Mouse (Mus musculus) midbrain, postnatal 0 days (tissue): ENCODE data around the gene Myh7. TPM values are rescaled to one million over a fixed set of nuclear protein-coding genes. Genes with fewer than 3 reads are reported as not detected.
A peak's percentile ranks its signal among the peaks of the same experiment; 100 is the strongest.

Experiments used
- ATAC-seq: fragments of 200-750 bp; cut with Nextera tagmentation; 2 replicates; pipeline ENCODE4 v1.8.0; 2017; ENCODE audit warnings: moderate number of reproducible peaks, mild to moderate bottlenecking, moderate TSS enrichment, moderate library complexity; ENCODE audit not compliant: low FRiP score
- DNase-seq: peaks from one replicate; pipeline ENCODE4 v3.0.0-alpha.2; 2015; ENCODE audit warnings: low spot score
- H3K27ac ChIP-seq: fragments of 300-500 bp; sonication (generic); 2 replicates; pipeline ENCODE4 v1.5.1; 2014; ENCODE audit warnings: low read depth, mild to moderate bottlenecking, low read length, mixed read lengths
- H3K27me3 ChIP-seq: fragments of 300-500 bp; sonication (generic); 2 replicates; pipeline ENCODE4 v1.6.1; 2014; ENCODE audit warnings: low read length, control low read depth, mixed read lengths; ENCODE audit not compliant: insufficient read depth
- H3K36me3 ChIP-seq: fragments of 300-500 bp; sonication (generic); 2 replicates; pipeline ENCODE4 v1.6.1; 2014; ENCODE audit warnings: low read length, control low read depth, mixed read lengths; ENCODE audit not compliant: insufficient read depth
- H3K4me1 ChIP-seq: fragments of 300-500 bp; sonication (generic); 2 replicates; pipeline ENCODE4 v1.6.1; 2014; ENCODE audit warnings: mild to moderate bottlenecking, control low read depth, antibody characterized with exemption, low read length, mixed read lengths; ENCODE audit not compliant: insufficient read depth
- H3K4me2 ChIP-seq: fragments of 300-500 bp; sonication (generic); 2 replicates; pipeline ENCODE4 v1.6.1; 2014; ENCODE audit warnings: low read depth, mild to moderate bottlenecking, low read length, mixed read lengths; ENCODE audit not compliant: poor library complexity, severe bottlenecking
- H3K4me3 ChIP-seq: fragments of 300-500 bp; sonication (generic); 2 replicates; pipeline ENCODE4 v1.5.1; 2014; ENCODE audit warnings: low read depth, mild to moderate bottlenecking, low read length, moderate library complexity
- H3K9ac ChIP-seq: fragments of 300-500 bp; sonication (generic); replicated peaks from 2 replicates; pipeline ENCODE4 v1.6.1; 2014; ENCODE audit warnings: mild to moderate bottlenecking, low read length, moderate library complexity, mixed read lengths; ENCODE audit not compliant: poor library complexity, severe bottlenecking
- H3K9me3 ChIP-seq: fragments of 300-500 bp; sonication (generic); 2 replicates; pipeline ENCODE4 v1.6.1; 2016; ENCODE audit warnings: low read length, control low read depth
- CTCF ChIP-seq: IDR thresholded peaks from 2 replicates; pipeline ENCODE4 v1.5.1; 2016; ENCODE audit warnings: antibody characterized with exemption, mild to moderate bottlenecking
- whole genome bisulfite sequencing: fragments of 180-500 bp; shearing (Covaris S2); extraction: QIAGEN DNeasy Blood & Tissue Kit; methylation state at CpG from one replicate; pipeline ENCODE4 v1.1.7; 2014; 5-methylcytosine and 5-hydroxymethylcytosine counted together
- polyA plus RNA-seq: library from polyadenylated mRNA; unstranded; fragments of >200 nt; fragmentation: Nextera tagmentation; extraction: Ambion mirVana; gene quantifications from 2 replicates; pipeline ENCODE4 v1.2.1, GENCODE M21; 2015
- total RNA-seq: library from RNA; depleted of rRNA; stranded (reverse); fragments of >200 nt; gene quantifications from 2 replicates; pipeline ENCODE4 v1.2.3, GENCODE M21; 2014

Gene Myh7
- total and polyA plus RNA-seq, 2 experiments from 2014 or later = 3.2 to 9.6 TPM

DNA sequence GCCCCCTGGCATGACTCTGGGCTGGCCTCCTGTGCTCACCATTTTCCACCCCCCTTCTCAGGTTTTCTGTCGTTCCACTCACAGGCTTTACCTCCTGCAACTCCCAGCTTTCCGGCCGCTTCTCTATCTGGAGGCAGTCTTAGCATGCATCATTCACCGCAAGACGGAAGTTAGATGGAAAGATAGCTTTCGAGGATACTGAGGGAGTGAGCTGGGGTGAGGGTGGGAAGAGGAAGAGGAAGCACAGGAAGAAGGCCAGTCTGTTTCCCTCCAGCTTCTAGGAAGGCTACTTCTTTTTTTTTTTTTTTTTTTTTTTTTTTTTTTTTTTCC is 57.6 kb downstream of the Myh7 start:
- no peak for TF ChIP-seq CTCF
- DNase-seq (no peak), ATAC-seq (no peak)
- Histone ChIP-seq H3K36me3 (no peaks in the 10 kb centered on the region), H3K9ac (peak overlapping the region; percentile 39; the same call in 1 of the 2 replicates), H3K27me3 (no peaks in the 10 kb centered on the region), H3K9me3 (no peaks in the 10 kb centered on the region), H3K4me3 (no peak overlapping the region), H3K4me1 (no peaks in the 10 kb centered on the region), H3K4me2 (peak overlapping the region; percentile 20; the same call in 1 of the 2 replicates), H3K27ac (peak overlapping the region; percentile 77)
- WGBS = 49% methylated on average over 6 of the region's 6 CpGs

DNA sequence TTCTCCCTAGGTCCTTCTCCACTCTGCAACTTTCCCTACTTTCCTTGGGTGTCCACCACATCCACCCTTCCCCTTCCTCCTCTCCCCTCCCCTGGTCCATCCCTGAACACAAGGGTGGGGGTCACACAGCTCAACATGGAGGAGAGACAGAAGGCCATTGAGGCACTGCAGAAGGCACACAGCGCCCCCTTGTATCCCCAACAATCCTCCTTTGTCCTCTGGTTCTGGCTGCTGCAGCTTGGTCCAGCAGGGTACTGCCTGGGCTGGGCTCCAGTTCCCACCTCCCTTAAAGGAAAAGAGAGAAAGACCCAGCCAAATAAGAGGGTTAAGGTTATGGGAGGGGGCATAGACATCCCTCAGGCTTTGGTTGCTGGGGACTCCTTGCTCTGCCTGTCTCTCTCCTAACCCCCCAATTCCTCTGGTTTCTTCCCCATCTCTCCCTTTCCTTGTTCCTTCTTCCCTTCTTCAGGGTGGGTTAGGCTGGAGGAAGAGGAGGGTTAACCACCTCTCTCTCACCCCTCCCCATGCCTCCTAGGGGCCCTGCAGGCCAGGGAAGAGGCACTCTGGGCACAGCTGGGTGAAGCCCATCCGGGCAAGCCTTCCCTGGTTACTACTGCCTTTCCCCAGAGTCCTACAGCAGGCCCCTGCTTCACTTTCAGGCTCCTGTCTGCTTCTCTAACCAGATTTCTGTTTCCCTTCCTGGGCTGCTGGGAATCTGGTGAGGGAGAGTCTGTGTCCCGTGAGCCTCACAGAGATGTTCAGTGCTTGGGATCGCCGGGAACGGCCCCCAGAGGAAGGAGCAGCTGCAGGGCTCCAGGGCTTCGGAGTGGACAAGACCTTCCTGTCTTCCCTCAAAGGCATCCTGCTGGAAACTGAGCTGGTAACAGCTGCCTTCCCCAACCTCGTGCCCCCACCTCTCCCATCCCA is 58.3 kb downstream of the Myh7 start, which contains the start of gene Cmtm5:
Gene Cmtm5 (plus strand): TSS at position 358 of the 927 bp plus-strand sequence.
- Histone ChIP-seq H3K4me2 (peak within 1 kb of the TSS; percentile 20; the same call in 1 of the 2 replicates), H3K9ac (peak within 1 kb of the TSS; percentile 39), H3K9me3 (no peaks in the 10 kb centered on the region), H3K36me3 (no peaks in the 10 kb centered on the region), H3K4me3 (no peak within 1 kb of the TSS), H3K27ac (peak within 1 kb of the TSS; percentile 77), H3K27me3 (no peaks in the 10 kb centered on the region), H3K4me1 (no peaks in the 10 kb centered on the region)
- DNase-seq = peak; percentile 86
- ATAC-seq = peak; percentile 88
- 21% methylated on average over 8 of the region's 8 CpGs for WGBS
- TF ChIP-seq CTCF = peak; percentile 48

DNA sequence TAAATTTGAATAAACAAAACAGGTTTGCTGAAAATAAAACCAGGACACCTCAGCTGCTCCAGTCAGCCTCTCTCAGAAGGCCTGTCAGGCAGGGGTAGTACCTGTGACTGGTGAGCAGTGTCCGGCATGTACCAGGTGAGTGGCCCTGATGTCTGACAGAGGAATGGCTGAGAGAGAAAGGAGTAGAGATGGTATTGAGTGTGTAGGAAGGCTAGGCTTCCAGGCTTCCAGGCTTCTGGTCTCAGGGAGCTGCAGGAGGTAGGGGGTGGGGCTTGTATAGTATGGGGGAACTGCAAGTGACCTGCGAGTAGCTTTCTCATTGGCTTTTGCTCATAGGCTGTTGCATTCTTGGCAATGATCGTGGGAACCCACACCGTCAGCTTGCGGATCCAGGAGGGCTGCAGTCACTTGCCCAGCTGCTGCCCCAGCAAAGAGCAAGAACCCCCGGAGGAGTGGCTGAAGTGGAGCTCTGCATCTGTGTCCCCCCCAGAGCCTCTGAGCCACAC is 61.7 kb downstream of the Myh7 start, which contains the start of gene Il25:
Gene Il25 (plus strand): TSS at position 51 of the 506 bp plus-strand sequence.
- no peak for ATAC-seq
- peak; percentile 51 for DNase-seq
- Histone ChIP-seq H3K27me3 (no peaks in the 10 kb centered on the region), H3K4me1 (no peaks in the 10 kb centered on the region), H3K36me3 (no peaks in the 10 kb centered on the region), H3K4me2 (no peak within 1 kb of the TSS), H3K9me3 (no peaks in the 10 kb centered on the region), H3K4me3 (no peak within 1 kb of the TSS), H3K27ac (no peak within 1 kb of the TSS), H3K9ac (no peak within 1 kb of the TSS)
- no peak for TF ChIP-seq CTCF
- 39% methylated on average over 6 of the region's 6 CpGs for WGBS

DNA sequence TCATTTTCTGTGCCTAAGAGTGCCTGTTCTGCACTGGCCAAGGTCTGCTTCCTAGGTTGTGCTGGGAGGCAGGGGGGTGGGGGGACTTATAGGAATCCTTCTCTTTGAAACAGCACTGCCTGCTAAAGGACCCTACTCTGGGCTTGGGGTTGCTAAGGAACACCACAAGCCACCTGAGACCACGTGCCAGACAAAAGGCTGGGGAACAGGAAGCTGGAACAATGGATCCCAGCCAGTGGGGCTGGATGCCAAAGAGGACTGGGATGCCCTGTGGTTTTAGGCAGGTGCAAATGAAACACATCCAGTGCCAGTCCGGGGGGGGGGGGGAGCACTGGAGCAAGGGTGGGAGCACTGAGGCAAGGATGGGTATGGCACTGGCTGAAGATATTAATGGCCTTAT is 64.0 kb downstream of the Myh7 start:
- peak; percentile 46 for DNase-seq

DNA sequence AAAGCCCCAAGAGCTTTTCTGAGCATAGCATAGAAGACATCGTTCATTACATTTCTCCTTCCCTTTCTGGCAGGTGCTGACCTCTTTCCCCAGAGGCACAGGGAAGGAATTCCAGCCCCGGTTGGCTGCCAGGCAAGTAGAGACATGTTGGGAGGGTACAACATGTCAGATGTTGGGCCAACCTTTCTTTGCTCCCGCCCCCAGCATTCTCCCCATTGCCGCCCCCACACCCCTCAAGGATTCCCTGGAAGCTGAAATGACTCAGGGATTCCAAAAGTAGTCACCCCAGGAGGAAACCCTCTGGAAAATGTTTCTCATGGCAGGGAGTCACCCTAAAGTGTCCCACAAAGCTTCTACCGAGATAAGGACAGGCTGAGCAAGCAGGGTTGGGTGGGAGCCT is 64.6 kb downstream of the Myh7 start:
- TF ChIP-seq CTCF = no peak
- H3K36me3 ChIP-seq = no peaks in the 10 kb centered on the region
- H3K27me3 ChIP-seq = no peaks in the 10 kb centered on the region
- no peaks in the 10 kb centered on the region for H3K9me3 ChIP-seq
- H3K4me3 ChIP-seq = no peak overlapping the region
- DNase-seq = no peak
- H3K4me2 ChIP-seq = no peak overlapping the region
- ATAC-seq = no peak
- H3K9ac ChIP-seq = no peak overlapping the region
- H3K4me1 ChIP-seq = peaks cover 8% of the 10 kb centered on the region; the same call in 1 of the 2 replicates
- WGBS = 78% methylated on average over 5 of the region's 5 CpGs
- no peak overlapping the region for H3K27ac ChIP-seq

More for the DNA sequence above, 64.0 kb downstream of the Myh7 start:
- Histone ChIP-seq H3K4me1 (0 out of 2 replicates have a peak, but pooled peaks cover 3% of the 10 kb centered on the region), H3K4me3 (no peak overlapping the region), H3K36me3 (no peaks in the 10 kb centered on the region), H3K9me3 (no peaks in the 10 kb centered on the region), H3K9ac (no peak overlapping the region), H3K27me3 (no peaks in the 10 kb centered on the region), H3K4me2 (no peak overlapping the region), H3K27ac (no peak overlapping the region)
- TF ChIP-seq CTCF = no peak
- no peak for ATAC-seq
- WGBS = 21% methylated on average over 2 of the region's 2 CpGs

DNA sequence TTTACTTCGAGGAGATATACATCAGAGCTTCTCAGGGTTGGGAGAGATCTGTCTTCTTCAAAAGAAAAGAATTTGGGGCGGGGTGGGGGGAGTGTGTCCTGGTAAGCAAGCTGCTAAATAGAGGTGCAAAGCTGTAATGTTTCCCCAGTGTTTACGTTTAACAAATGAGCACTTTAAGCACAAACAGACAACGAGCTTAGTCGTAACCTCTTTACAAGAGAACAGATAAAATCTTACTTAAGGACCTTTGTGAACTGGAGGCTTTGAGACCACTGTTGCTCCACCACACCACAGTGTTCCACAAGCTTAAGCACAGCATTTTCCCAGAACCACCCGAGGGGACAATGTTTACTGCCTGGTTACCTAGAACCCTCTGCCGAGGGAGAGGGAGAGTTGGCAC is 67.1 kb downstream of the Myh7 start:
- DNase-seq (no peak), ATAC-seq (no peak)
- WGBS = 21% methylated on average over 7 of the region's 7 CpGs

More for the DNA sequence above, 67.1 kb downstream of the Myh7 start:
- Histone ChIP-seq H3K9ac (peak overlapping the region; percentile 80), H3K36me3 (no peaks in the 10 kb centered on the region), H3K9me3 (no peaks in the 10 kb centered on the region), H3K4me2 (peak overlapping the region; percentile 97), H3K4me1 (peaks cover 12% of the 10 kb centered on the region; the same call in 1 of the 2 replicates), H3K27me3 (no peaks in the 10 kb centered on the region), H3K4me3 (peak overlapping the region; percentile 49; the same call in 1 of the 2 replicates), H3K27ac (peak overlapping the region; percentile 85)
- TF ChIP-seq CTCF = no peak
